Mouse (Mus musculus): ENCODE measurements around the gene Dgkb. TPM values are rescaled to one million over a fixed set of nuclear protein-coding genes. Genes with fewer than 3 reads are reported as not detected.

Gene Dgkb
- polyA plus RNA-seq (2015; fragmentation: Nextera tagmentation; extraction: Ambion mirVana), result 5.2 and 6.0 TPM in 2 replicates

GRCm38 (mm10) chr12:37817426-37817825 is at the start of gene Dgkb:
Gene Dgkb, plus strand, starts transcription at chr12:37817726.
- ATAC-seq (replicated peaks), result no peak
- H3K9me3 ChIP-seq, result no peaks in the 10 kb centered on the region
- H3K4me1 ChIP-seq, result peaks cover 11% of the 10 kb centered on the region; the same call in 1 of the 2 replicates
- no peak within 1 kb of the TSS for H3K4me2 ChIP-seq (replicated peaks)
- H3K4me3 ChIP-seq, result no peak within 1 kb of the TSS
- WGBS, result 59% methylated on average over 3 of the region's 3 CpGs
- H3K36me3 ChIP-seq, result no peaks in the 10 kb centered on the region
- no peak within 1 kb of the TSS for H3K9ac ChIP-seq (replicated peaks)
- no peak within 1 kb of the TSS for H3K27ac ChIP-seq (replicated peaks)
- no peaks in the 10 kb centered on the region for H3K27me3 ChIP-seq

GRCm38 (mm10) chr12:37769844-37770243 is 47.7 kb upstream of the Dgkb start:
- H3K4me3 ChIP-seq, result no peak overlapping the region
- no peak for ATAC-seq (replicated peaks)
- no peak overlapping the region for H3K9ac ChIP-seq (replicated peaks)
- H3K27me3 ChIP-seq, result no peaks in the 10 kb centered on the region
- no peak overlapping the region for H3K4me2 ChIP-seq (replicated peaks)
- no peaks in the 10 kb centered on the region for H3K9me3 ChIP-seq
- WGBS, result 90% methylated on average over 1 of the region's 1 CpGs
- no peaks in the 10 kb centered on the region for H3K36me3 ChIP-seq
- peaks cover 11% of the 10 kb centered on the region for H3K4me1 ChIP-seq
- H3K27ac ChIP-seq (replicated peaks), result no peak overlapping the region

GRCm38 (mm10) chr12:37773681-37774357 is 43.7 kb upstream of the Dgkb start:
- H3K4me3 ChIP-seq, result peak overlapping the region; percentile 34
- H3K4me2 ChIP-seq (replicated peaks), result peak overlapping the region; percentile 48
- peaks cover 11% of the 10 kb centered on the region for H3K4me1 ChIP-seq
- no peaks in the 10 kb centered on the region for H3K9me3 ChIP-seq
- no peaks in the 10 kb centered on the region for H3K36me3 ChIP-seq
- ATAC-seq (replicated peaks), result peak; percentile 98
- H3K27ac ChIP-seq (replicated peaks), result peak overlapping the region; percentile 78
- WGBS, result 1% methylated on average over 8 of the region's 8 CpGs
- H3K9ac ChIP-seq (replicated peaks), result no peak overlapping the region; the same call in 1 of the 2 replicates
- H3K27me3 ChIP-seq, result no peaks in the 10 kb centered on the region

- Histone ChIP-seq H3K4me1 (peaks cover 11% of the 10 kb centered on the region), H3K4me2 (replicated peaks) (no peak overlapping the region), H3K9ac (replicated peaks) (no peak overlapping the region), H3K9me3 (no peaks in the 10 kb centered on the region), H3K36me3 (no peaks in the 10 kb centered on the region), H3K27ac (replicated peaks) (peak overlapping the region; percentile 78), H3K27me3 (no peaks in the 10 kb centered on the region), H3K4me3 (no peak overlapping the region)
- peak; percentile 42 for ATAC-seq (replicated peaks)
- 28% methylated on average over 2 of the region's 2 CpGs for WGBS
Observed at GRCm38 (mm10) chr12:37774591-37774990, 42.9 kb upstream of the Dgkb start.

- H3K4me2 ChIP-seq (replicated peaks), result no peak overlapping the region
- no peak for ATAC-seq (replicated peaks)
- 85% methylated on average over 4 of the region's 4 CpGs for WGBS
Observed at GRCm38 (mm10) chr12:37796265-37796928, 21.1 kb upstream of the Dgkb start.

GRCm38 (mm10) chr12:37814122-37814521 is 3.4 kb upstream of the Dgkb start:
- Histone ChIP-seq H3K27me3 (no peaks in the 10 kb centered on the region), H3K27ac (replicated peaks) (no peak overlapping the region), H3K9ac (replicated peaks) (no peak overlapping the region), H3K4me1 (0 out of 2 replicates have a peak, but pooled peaks cover 2% of the 10 kb centered on the region), H3K9me3 (no peaks in the 10 kb centered on the region), H3K36me3 (no peaks in the 10 kb centered on the region), H3K4me2 (replicated peaks) (no peak overlapping the region), H3K4me3 (no peak overlapping the region)
- 32% methylated on average over 3 of the region's 3 CpGs for WGBS
- ATAC-seq (replicated peaks), result peak; percentile 78

More at GRCm38 (mm10) chr12:37796265-37796928, 21.1 kb upstream of the Dgkb start:
- Histone ChIP-seq H3K4me3 (no peak overlapping the region), H3K27ac (replicated peaks) (no peak overlapping the region), H3K27me3 (no peaks in the 10 kb centered on the region), H3K4me1 (no peaks in the 10 kb centered on the region), H3K9ac (replicated peaks) (no peak overlapping the region), H3K36me3 (no peaks in the 10 kb centered on the region), H3K9me3 (no peaks in the 10 kb centered on the region)

- Histone ChIP-seq H3K36me3 (no peaks in the 10 kb centered on the region), H3K27me3 (no peaks in the 10 kb centered on the region), H3K9me3 (no peaks in the 10 kb centered on the region), H3K27ac (replicated peaks) (peak overlapping the region; percentile 50), H3K4me2 (replicated peaks) (no peak overlapping the region), H3K9ac (replicated peaks) (no peak overlapping the region), H3K4me3 (no peak overlapping the region), H3K4me1 (peaks cover 8% of the 10 kb centered on the region; the same call in 1 of the 2 replicates)
- peak; percentile 85 for ATAC-seq (replicated peaks)
- WGBS, result 59% methylated on average over 8 of the region's 8 CpGs
Observed at GRCm38 (mm10) chr12:37821052-37821810, 3.7 kb downstream of the Dgkb start.

- Histone ChIP-seq H3K4me2 (replicated peaks) (peak overlapping the region; percentile 84), H3K9ac (replicated peaks) (peak overlapping the region; percentile 45), H3K4me1 (peaks cover 13% of the 10 kb centered on the region; the same call in 1 of the 2 replicates), H3K27ac (replicated peaks) (peak overlapping the region; percentile 59), H3K36me3 (no peaks in the 10 kb centered on the region), H3K4me3 (peak overlapping the region; percentile 48), H3K9me3 (no peaks in the 10 kb centered on the region), H3K27me3 (no peaks in the 10 kb centered on the region)
- ATAC-seq (replicated peaks), result peak; percentile 86
- under 1% methylated on average over 26 of the region's 26 CpGs for WGBS
Observed at GRCm38 (mm10) chr12:37880042-37881017, 62.8 kb downstream of the Dgkb start.

- H3K27ac ChIP-seq (replicated peaks), result no peak overlapping the region
- no peaks in the 10 kb centered on the region for H3K9me3 ChIP-seq
- 0 out of 2 replicates have a peak overlapping the region, but pooled peaks have one; percentile 45 for H3K9ac ChIP-seq (replicated peaks)
- ATAC-seq (replicated peaks), result no peak
- peaks cover 13% of the 10 kb centered on the region; the same call in 1 of the 2 replicates for H3K4me1 ChIP-seq
- WGBS, result 2% methylated on average over 10 of the region's 10 CpGs
- no peaks in the 10 kb centered on the region for H3K27me3 ChIP-seq
- H3K4me3 ChIP-seq, result peak overlapping the region; percentile 48
- H3K36me3 ChIP-seq, result no peaks in the 10 kb centered on the region
- H3K4me2 ChIP-seq (replicated peaks), result peak overlapping the region; percentile 84
Observed at GRCm38 (mm10) chr12:37881376-37881775, 63.9 kb downstream of the Dgkb start.

- no peak overlapping the region for H3K9ac ChIP-seq (replicated peaks)
- no peak overlapping the region for H3K4me3 ChIP-seq
- no peaks in the 10 kb centered on the region for H3K36me3 ChIP-seq
- no peaks in the 10 kb centered on the region for H3K9me3 ChIP-seq
- H3K4me1 ChIP-seq, result peaks cover 13% of the 10 kb centered on the region; the same call in 1 of the 2 replicates
- H3K4me2 ChIP-seq (replicated peaks), result no peak overlapping the region
- 47% methylated on average over 1 of the region's 1 CpGs for WGBS
- H3K27me3 ChIP-seq, result no peaks in the 10 kb centered on the region
- no peak for ATAC-seq (replicated peaks)
- H3K27ac ChIP-seq (replicated peaks), result no peak overlapping the region
Observed at GRCm38 (mm10) chr12:37882796-37883195, 65.3 kb downstream of the Dgkb start.

- no peaks in the 10 kb centered on the region for H3K36me3 ChIP-seq
- H3K4me1 ChIP-seq, result peaks cover 13% of the 10 kb centered on the region; the same call in 1 of the 2 replicates
- H3K27ac ChIP-seq (replicated peaks), result no peak overlapping the region
- H3K9ac ChIP-seq (replicated peaks), result no peak overlapping the region
- H3K4me3 ChIP-seq, result no peak overlapping the region
- H3K9me3 ChIP-seq, result no peaks in the 10 kb centered on the region
- no peak for ATAC-seq (replicated peaks)
- no peak overlapping the region for H3K4me2 ChIP-seq (replicated peaks)
- no peaks in the 10 kb centered on the region for H3K27me3 ChIP-seq
- WGBS, result 48% methylated on average over 4 of the region's 4 CpGs
Observed at GRCm38 (mm10) chr12:37883781-37884180, 66.3 kb downstream of the Dgkb start.
